25 mouse cellular contexts compared by ENCODE assay signal in the genomic region with DNA sequence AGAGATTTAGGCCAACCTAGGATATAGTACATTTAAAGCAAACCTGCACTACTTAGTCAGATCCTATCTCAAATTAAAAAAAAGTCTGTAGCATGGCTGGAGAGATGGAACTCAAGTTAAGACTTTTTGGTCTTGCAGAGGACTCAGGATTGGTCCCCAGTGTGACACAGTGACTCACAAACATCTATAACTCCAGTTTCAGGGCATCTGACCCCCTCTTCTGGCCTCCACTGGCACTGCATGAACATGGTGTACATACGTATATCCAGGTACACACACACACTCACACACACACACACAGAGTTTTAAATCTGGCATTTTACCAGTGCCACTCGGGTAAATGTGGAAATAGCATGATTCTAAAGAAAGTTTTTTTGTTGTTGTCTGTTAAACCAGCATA. TPM values are rescaled to one million over a fixed set of nuclear protein-coding genes. Genes with fewer than 3 reads are reported as not detected.
DNase-seq lines count a peak whose midpoint lies in the region; ATAC-seq and TF ChIP-seq lines count a peak whose summit lies in the region.
"Had no signal": no experiment of that assay in that cellular context is flagged by ENCODE, and none has a peak within 500 bp of the region (broad histone marks: within the 10 kb centered on the region; RNA-seq: fewer than 3 reads in every experiment).

No protein-coding gene starts in this region.

- no peaks in the 10 kb centered on the region for H3K27me3 ChIP-seq in CH12.LX (replicated peaks)
- no peaks in the 10 kb centered on the region for H3K27me3 ChIP-seq in stomach, postnatal 0 days (ENCODE audit: control insufficient read depth, insufficient read depth, low read length)
- H3K27me3 ChIP-seq: forebrain, embryonic 13.5 days; heart, embryonic 12.5 days; hindbrain, embryonic 15.5 days; Patski had no signal

- dilution Hi-C loops in CH12.LX (cut with MboI; ENCODE audit: extremely low pct_ligation_motif_present, extremely low pct_unique_long_range_greater_than_20kb, low sequenced_read_pairs) = loop anchor here (25.0 kb wide), 1 partner anchor 362 kb away; no protein-coding TSS in a partner anchor

- no peak overlapping the region for H3K27ac ChIP-seq in CH12.LX (ENCODE audit: insufficient read depth, low read depth)
- H3K27ac ChIP-seq in stomach, postnatal 0 days (replicated peaks) = no peak overlapping the region
- H3K27ac ChIP-seq: embryonic facial prominence, embryonic 10.5 days; forebrain, embryonic 13.5 days; gastrocnemius, adult 2 months; hindbrain, embryonic 15.5 days had no signal

- no peak overlapping the region for H3K4me2 ChIP-seq in CH12.LX (ENCODE audit: insufficient read depth, low read depth, poor library complexity, severe bottlenecking)
- no peak overlapping the region for H3K4me2 ChIP-seq in stomach, postnatal 0 days (replicated peaks; ENCODE audit: low read depth)
- H3K4me2 ChIP-seq: forebrain, embryonic 13.5 days; heart, embryonic 12.5 days; hindbrain, embryonic 15.5 days had no signal

- in situ Hi-C loops in CH12.LX (cut with MboI; ENCODE audit: low pct_ligation_motif_present, low pct_unique_long_range_greater_than_20kb, low sequenced_read_pairs) = loop anchor here (5.0 to 10.0 kb wide), 3 partner anchors 157 to 372 kb away; partner anchors contain the start of genes Dnajb14 and H2afz

- 91% methylated on average over 2 of the region's 2 CpGs for WGBS in stomach, postnatal 0 days

- no peak for ATAC-seq in stomach, postnatal 0 days (ENCODE audit: low FRiP score, low TSS enrichment)
- ATAC-seq in frontal cortex, adult (ENCODE audit: low TSS enrichment) = no peak
- ATAC-seq: forebrain, embryonic 13.5 days; forebrain, postnatal 0 days; inflammation-experienced regulatory T-cells, adult 6 months; Patski had no signal

- H3K36me3 ChIP-seq in CH12.LX (replicated peaks in 1 of 2; ENCODE audit: control insufficient read depth in 1 of 2, insufficient read depth in 1 of 2, low read length in 1 of 2) = peaks cover 53 to 66% of the 10 kb centered on the region in 2 experiments
- 0 out of 2 replicates have a peak, but pooled peaks cover 3% of the 10 kb centered on the region for H3K36me3 ChIP-seq in stomach, postnatal 0 days (ENCODE audit: control insufficient read depth, insufficient read depth, low read length)
- H3K36me3 ChIP-seq: hindbrain, embryonic 15.5 days had no signal

- TF ChIP-seq POLR2A in CH12.LX (IDR thresholded peaks at IDR 0.05; ENCODE audit: low read depth, low read length) = no peak

- H3K9ac ChIP-seq in CH12.LX (ENCODE audit: insufficient read depth, low read depth) = no peak overlapping the region
- no peak overlapping the region for H3K9ac ChIP-seq in stomach, postnatal 0 days (ENCODE audit: low read length)
- H3K9ac ChIP-seq: forebrain, embryonic 13.5 days; forebrain, postnatal 0 days; heart, embryonic 12.5 days; hindbrain, embryonic 15.5 days had no signal

- no peak for TF ChIP-seq EP300 in CH12.LX (IDR thresholded peaks at IDR 0.05; ENCODE audit: low read length)
- TF ChIP-seq EP300 in stomach, postnatal 0 days (optimal IDR thresholded peaks at IDR 0.05) = no peak

- H3K79me2 ChIP-seq in CH12.LX (replicated peaks; ENCODE audit: control insufficient read depth, extremely low read depth, insufficient read depth, poor library complexity, severe bottlenecking) = peaks cover 11% of the 10 kb centered on the region

- H3K4me3 ChIP-seq in CH12.LX (replicated peaks in 1 of 3; ENCODE audit: low read depth in 2 of 3, low read length in 2 of 3, poor library complexity in 1 of 3) = no peak overlapping the region
- no peak overlapping the region for H3K4me3 ChIP-seq in stomach, postnatal 0 days (ENCODE audit: low read depth, low read length)
- H3K4me3 ChIP-seq: embryonic facial prominence, embryonic 10.5 days; forebrain, embryonic 13.5 days; gastrocnemius, adult 2 months; heart, embryonic 12.5 days; hindbrain, embryonic 15.5 days had no signal

- peaks cover 5% of the 10 kb centered on the region for H3K9me3 ChIP-seq in CH12.LX (replicated peaks; ENCODE audit: low read length)
- H3K9me3 ChIP-seq in stomach, postnatal 0 days (ENCODE audit: control insufficient read depth, low read length) = no peaks in the 10 kb centered on the region
- H3K9me3 ChIP-seq: embryonic facial prominence, embryonic 10.5 days; forebrain, embryonic 13.5 days; heart, embryonic 12.5 days; hindbrain, embryonic 15.5 days had no signal

- peaks cover 3 to 12% of the 10 kb centered on the region in 2 experiments; a peak in 3 of 4 replicates for H3K4me1 ChIP-seq in CH12.LX (ENCODE audit: control insufficient read depth in 1 of 2, insufficient read depth in 2 of 2)
- no peaks in the 10 kb centered on the region for H3K4me1 ChIP-seq in stomach, postnatal 0 days (replicated peaks; ENCODE audit: control insufficient read depth, insufficient read depth)
- H3K4me1 ChIP-seq: embryonic facial prominence, embryonic 10.5 days; forebrain, embryonic 13.5 days; heart, embryonic 12.5 days had no signal

- peak; percentile 36 for DNase-seq in 416B (ENCODE audit: low read depth)
- DNase-seq in CH12.LX (ENCODE audit: extremely low read depth) = peak; percentile 35
- peak; percentile 63 for DNase-seq in R1 (ENCODE audit: low read depth, low spot score)
- no peak for DNase-seq in stomach, postnatal 0 days (ENCODE audit: low spot score)
- no peak for DNase-seq in kidney, adult 18-20 months
- DNase-seq: adrenal gland, adult 8-10 months; adrenal gland, postnatal 36 days; cerebellum, adult 2 months; cerebellum, postnatal 10 days; forebrain, postnatal 0 days; gastrocnemius, adult 2 months; gastrocnemius, postnatal 25 days had no signal

- no peak; the same call in none of the 2 replicates for TF ChIP-seq RAD21 in CH12.LX (IDR thresholded peaks at IDR 0.05; ENCODE audit: low read depth, low read length)

- TF ChIP-seq CTCF in CH12.LX (conservative IDR thresholded peaks at IDR 0.05 in 1 of 2, IDR thresholded peaks at IDR 0.05 in 1 of 2; ENCODE audit: low read depth in 2 of 2, low read length in 2 of 2) = peak in 1 of 2 experiments; percentile 48; a peak in 2 of 4 replicates
- TF ChIP-seq CTCF in stomach, postnatal 0 days (IDR thresholded peaks at IDR 0.05; ENCODE audit: low read depth) = 0 out of 2 replicates have a peak, but pooled peaks have one; percentile 9

TF ChIP-seq in CH12.LX, 34 proteins besides CTCF, POLR2A, EP300 and RAD21:
- TF ChIP-seq GABPA (IDR thresholded peaks at IDR 0.05; ENCODE audit: insufficient replicate concordance, low read depth, low read length) = no peak
- no peak for TF ChIP-seq HCFC1 (IDR thresholded peaks at IDR 0.05; ENCODE audit: low read depth, low read length)
- TF ChIP-seq SMC3 (IDR thresholded peaks at IDR 0.05; ENCODE audit: low read depth, low read length) = peak; percentile 19

RNA-seq across cellular contexts. Expression of gene Mttp, which starts 4.0 kb away (rescaled TPM):
- total RNA-seq in CH12.LX (2012; rRNA removed) = 4.0 and 4.5 TPM in 2 replicates
- 6.2 and 6.3 TPM in 2 replicates for total RNA-seq in CH12.LX (2014; rRNA removed)
- 5.9 and 6.0 TPM in 2 replicates for polyA plus RNA-seq in CH12.LX (2012; ENCODE audit: insufficient read length, low read depth)
- polyA plus RNA-seq in stomach, postnatal 0 days (2015; fragmentation: Nextera tagmentation; extraction: Ambion mirVana) = 14.1 TPM in 2 replicates

RNA-seq across cellular contexts. Expression of gene Trmt10a, which starts 5.6 kb away (rescaled TPM):
- total RNA-seq in CH12.LX (2012; rRNA removed) (38.0 and 43.9 TPM in 2 replicates), CH12.LX (2014; rRNA removed) (31.6 and 33.1 TPM in 2 replicates)
- polyA plus RNA-seq in CH12.LX (2012; ENCODE audit: insufficient read length, low read depth) = 65.7 and 90.4 TPM in 2 replicates
- 4.5 and 5.3 TPM in 2 replicates for polyA plus RNA-seq in stomach, postnatal 0 days (2015; fragmentation: Nextera tagmentation; extraction: Ambion mirVana)

RNA-seq across cellular contexts. Expression of gene 4930579F01Rik, which starts 44.8 kb away (rescaled TPM):
- total RNA-seq in CH12.LX (2012; rRNA removed) = not detected in 2 replicates
- total RNA-seq in CH12.LX (2014; rRNA removed) = not detected in 2 replicates
- polyA plus RNA-seq in CH12.LX (2012; ENCODE audit: insufficient read length, low read depth) = not detected in 2 replicates
- 0.11 and 0.22 TPM in 2 replicates for polyA plus RNA-seq in stomach, postnatal 0 days (2015; fragmentation: Nextera tagmentation; extraction: Ambion mirVana)
- total RNA-seq: adrenal gland, adult 8-10 months; adrenal gland, postnatal 36 days; forebrain, postnatal 0 days; gastrocnemius, adult 2 months; gastrocnemius, postnatal 25 days; granulocyte monocyte progenitor cell, adult 5-6 weeks; heart, adult 8-10 months; heart, postnatal 25 days had no signal
- polyA plus RNA-seq: cerebellum, adult 2 months; embryonic facial prominence, embryonic 10.5 days; embryonic facial prominence, embryonic 14.5 days; forebrain, embryonic 13.5 days; forebrain, postnatal 0 days; heart, embryonic 12.5 days; heart, embryonic 16.5 days; hindbrain, embryonic 11.5 days; inflammation-experienced regulatory T-cells, adult 6 months; Patski had no signal

Comparison
In these comparisons a context has a peak if more than half of its experiments do, and no peak if none do; other contexts are left out.
1. DNase-seq: peak in 416B (single experiment), CH12.LX (single experiment) and R1 (single experiment); none in stomach, postnatal 0 days (single experiment) and kidney, adult 18-20 months (single experiment).
2. RNA of gene Trmt10a, which starts 5.6 kb away (polyA plus RNA-seq): 65.7 to 90.4 TPM in CH12.LX; 4.5 to 5.3 TPM in stomach, postnatal 0 days; every median in the first group is over 10 times any median in the second.